Mouse (Mus musculus) cerebellum, adult 11-12 months (tissue): Measurements from ENCODE around the gene Med7.
"Not testable (repeated sequence)": the region's sequence is repeated elsewhere in the genome, so short reads cannot be mapped to it uniquely, and the experiment has no call there.

ENCODE experiments used
- DNase-seq: peaks from one replicate; pipeline ENCODE4 v3.0.0; 2022

Gene Med7

DNA sequence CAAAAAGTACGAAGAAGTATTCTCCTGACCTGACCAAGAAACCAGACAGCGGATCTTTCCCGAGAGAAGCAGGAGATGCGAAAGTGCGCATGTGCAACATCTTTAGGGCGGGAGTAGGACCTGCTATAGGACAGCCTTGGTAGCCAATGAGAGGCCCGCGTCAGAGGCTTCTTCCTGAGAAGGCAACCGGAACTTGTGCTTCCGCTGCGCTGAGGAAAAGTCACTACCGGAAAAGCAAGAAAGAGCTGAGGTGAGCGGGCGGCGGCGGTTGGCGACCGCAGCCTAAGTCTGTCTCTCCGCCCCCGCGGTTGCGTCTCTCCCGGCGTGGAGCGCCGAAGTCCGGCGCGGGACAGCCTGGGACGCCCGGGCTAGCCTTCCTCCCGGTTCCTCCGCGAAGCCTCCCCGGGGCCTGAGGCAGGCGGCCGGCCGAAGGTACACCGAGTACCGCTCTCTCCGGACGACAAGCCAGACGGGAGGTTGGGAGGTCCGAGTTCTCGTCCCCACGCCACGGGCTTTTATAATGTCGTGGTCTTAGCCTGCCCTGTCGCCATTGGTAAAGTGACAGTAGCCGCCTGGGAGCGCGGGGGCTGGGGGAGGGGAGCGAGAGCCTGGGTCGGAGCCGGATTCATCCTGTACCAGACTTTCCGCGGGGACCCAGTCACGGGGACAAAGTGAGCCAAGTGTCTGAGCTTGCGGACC, at the start of gene Med7:
TSS of gene Med7 (plus strand) at position 166 of the 699 bp plus-strand sequence.
- DNase-seq, result peak; percentile 96

DNA sequence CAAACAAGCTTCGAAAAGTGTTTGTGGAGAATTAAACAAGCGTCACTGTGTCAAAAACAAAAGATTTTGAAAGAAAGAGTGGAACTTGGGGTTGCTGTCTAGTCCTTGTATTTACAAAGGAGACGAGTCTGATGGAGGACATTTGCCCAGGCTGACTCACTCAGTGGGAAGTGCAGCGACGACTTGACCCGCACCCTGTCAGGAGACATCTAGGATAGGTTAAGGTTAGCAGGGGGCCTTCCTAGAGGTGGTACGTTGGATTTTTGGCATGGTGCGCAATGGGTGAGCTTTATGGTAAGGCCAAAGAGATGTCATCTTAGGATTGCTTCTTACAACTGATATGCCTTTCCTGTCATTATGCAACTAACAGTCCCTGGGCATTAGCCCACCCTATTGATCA, 49.7 kb upstream of the Med7 start:
- no peak for DNase-seq

GRCm38 (mm10) chr11:46388438-46388837, 48.3 kb upstream of the Med7 start:
- no peak for DNase-seq

DNA sequence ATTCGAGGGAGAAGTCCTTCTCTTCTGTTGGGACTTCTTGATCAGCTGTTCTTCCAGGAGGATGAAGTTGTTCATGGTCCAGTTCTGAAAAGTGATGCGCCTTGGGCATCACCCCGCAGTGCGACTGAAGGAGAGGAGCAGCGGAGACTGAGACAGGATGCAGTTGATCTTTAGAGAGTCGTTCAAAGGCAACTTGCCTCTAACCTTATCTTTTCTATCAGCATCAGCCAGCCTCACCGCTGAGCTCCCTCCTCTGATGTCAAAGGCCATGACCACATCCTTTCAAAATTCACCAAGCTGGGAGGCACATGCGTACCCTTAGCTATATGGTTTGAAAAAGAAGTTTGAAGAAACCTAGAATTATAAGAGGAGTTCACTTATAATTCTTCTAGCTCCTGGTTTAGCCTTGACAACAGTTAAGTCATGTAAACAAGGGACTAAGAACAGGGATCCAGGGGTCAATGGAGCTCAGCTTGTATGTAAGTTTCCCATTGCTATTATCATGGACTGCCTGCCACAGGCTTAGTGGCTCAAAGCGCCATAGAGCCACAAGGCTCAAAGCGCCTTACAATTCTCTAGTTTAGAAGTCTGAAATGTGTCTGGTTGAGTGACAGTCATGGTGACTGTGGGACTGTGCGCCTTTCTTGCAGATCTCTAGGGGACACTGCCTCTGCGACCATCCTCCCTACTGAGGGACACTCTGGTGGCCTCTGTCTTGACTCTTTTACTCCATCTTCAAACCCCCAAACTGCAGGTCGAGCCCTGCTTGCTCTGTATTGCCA, 47.2 kb upstream of the Med7 start, which contains the start of gene Itk:
TSS of gene Itk (minus strand) at position 180 of the 782 bp plus-strand sequence.
- no peak for DNase-seq

DNA sequence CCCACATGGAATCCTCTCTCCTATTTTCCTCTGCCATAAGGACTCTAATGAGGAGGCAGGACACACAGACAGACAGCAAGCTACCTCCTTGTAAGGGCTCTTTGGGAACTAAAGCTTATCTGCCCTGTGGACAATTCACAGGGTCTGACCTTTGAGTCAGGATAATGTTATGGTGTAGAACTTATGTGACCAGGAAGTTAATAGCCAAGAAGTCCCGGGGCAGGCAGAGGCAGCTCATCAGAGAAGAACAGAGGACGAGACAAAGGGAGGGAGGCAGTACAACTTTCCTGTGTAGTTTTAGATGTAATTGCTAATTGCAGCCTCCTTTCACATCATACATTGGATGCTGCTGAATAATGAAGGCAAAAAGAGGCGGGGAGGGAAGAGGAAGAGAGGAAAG, 46.1 kb upstream of the Med7 start:
- no peak for DNase-seq

GRCm38 (mm10) chr11:46392890-46393289, 43.8 kb upstream of the Med7 start:
- DNase-seq, result no peak

DNA sequence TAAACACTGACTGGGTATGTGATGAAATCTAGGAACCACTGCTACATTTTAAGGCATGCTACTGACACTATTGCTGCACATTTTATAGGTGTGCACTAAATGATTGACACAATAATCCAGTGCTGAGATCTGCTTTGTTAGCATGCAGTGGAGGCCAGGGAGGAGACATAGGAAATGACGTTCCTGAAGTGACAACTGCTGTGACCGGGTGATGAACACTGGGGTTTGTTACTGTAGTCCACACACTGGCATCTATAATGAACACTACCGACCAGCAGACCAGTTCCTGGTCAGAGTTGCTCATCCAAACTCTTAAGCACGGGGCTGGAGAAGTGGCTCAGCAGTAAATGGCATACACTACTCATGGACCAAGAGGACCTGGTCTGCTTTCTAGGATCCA, 43.3 kb upstream of the Med7 start:
- no peak for DNase-seq

DNA sequence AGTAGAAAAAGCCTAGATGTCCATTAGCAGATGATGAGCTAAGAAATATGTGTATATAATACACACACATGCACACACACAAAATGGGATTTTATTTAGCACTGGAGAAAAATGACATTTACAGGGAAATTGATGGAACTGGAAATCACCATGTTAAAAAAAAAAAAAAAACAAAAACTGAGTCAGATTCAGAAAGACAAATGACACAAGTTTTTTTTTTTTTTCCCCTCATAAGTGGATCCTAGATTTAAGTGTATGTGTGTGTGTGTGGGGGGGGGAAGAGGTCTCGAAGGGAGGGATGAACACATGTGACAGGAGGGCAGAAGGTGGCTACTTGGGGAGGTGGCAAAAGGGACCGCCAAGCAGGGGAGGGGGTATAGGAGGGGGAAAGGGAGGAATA, 41.6 kb upstream of the Med7 start:
- no peak for DNase-seq

- DNase-seq, result no peak
Measured at GRCm38 (mm10) chr11:46395698-46396097, 41.0 kb upstream of the Med7 start.

DNA sequence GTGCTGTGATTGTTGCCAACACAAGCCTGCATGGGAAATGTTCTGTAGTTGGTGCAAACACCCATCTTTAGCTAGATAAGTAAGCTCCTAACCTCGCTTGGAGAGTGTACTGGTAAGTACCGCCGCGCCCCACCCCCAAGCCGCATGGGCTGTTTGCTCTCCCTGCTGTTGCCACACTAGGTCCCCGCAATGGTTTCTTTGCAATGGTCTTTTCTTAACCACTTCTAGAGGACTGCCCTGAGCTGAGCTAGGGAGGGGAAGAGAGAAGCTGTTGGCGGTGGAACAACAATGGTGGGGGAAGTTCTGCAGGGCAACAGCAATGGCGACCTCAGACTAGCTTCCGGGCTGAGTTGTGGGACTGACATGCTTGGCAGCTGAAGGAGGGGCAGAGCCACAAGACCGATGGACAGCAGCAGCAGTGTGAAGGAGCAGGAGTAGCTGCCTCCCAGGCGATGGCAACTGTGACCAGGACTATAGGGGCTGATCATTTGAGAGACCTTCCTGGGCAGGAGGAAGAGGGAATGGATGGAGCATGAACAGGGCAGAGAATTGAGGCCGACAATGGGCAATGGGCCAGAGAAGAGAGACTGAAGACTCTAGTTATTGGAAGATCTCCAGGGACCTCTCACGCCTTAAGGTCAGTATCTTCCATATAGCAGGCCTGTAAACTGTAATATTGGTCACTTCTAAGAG, 40.4 kb upstream of the Med7 start, which contains the start of gene Fam71b:
TSS of gene Fam71b (plus strand) at position 393 of the 693 bp plus-strand sequence.
- DNase-seq, result no peak

- DNase-seq, result no peak
Measured at GRCm38 (mm10) chr11:46396860-46397179, 39.9 kb upstream of the Med7 start.

- no peak for DNase-seq
Measured at GRCm38 (mm10) chr11:46397900-46398299, 38.8 kb upstream of the Med7 start.

- DNase-seq, result no peak
Measured at GRCm38 (mm10) chr11:46398473-46398872, 38.3 kb upstream of the Med7 start.

GRCm38 (mm10) chr11:46398933-46399383, 37.8 kb upstream of the Med7 start:
- no peak for DNase-seq

DNA sequence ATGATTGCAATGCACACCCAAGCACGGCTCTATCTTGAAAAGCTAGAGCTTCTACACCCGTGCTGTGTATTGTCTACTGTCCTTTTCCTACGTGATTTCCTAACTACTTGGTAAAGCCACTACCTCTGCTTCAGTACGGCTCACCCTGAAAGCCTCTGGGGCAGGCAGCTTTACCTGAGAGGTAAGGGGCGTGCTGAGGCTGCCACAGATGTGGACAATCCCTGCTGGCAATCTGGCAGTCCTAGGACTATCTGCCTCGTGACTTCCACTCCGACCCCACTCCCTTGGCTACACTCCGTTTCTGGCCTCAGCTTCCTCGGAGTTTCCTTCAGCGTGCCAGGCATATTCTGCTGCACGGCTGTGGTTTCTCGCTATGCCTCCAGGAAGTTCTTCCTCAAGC, 35.2 kb upstream of the Med7 start:
- DNase-seq, result no peak

DNA sequence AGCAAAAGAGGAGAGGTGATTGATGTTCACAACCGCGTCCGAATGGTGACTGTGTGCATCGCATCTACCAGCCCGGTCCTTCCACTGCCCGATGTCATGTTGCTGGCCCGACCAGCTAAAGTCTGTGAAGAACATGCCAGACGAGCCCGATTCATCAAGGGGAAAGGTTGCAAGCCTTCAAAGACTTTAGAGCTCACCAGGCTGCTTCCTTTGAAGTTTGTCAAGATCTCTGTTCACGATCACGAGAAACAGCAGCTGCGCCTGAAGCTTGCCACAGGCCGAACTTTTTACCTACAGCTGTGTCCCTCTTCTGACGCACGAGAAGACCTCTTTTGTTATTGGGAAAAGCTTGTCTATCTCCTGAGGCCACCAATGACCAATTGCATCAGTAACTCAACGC, 31.7 kb upstream of the Med7 start:
- DNase-seq, result no peak

- DNase-seq, result peak; percentile 44
Measured at GRCm38 (mm10) chr11:46406721-46407120, 30.0 kb upstream of the Med7 start.

GRCm38 (mm10) chr11:46410018-46410563, 26.6 kb upstream of the Med7 start:
- DNase-seq, result no peak

- DNase-seq, result no peak
Measured at GRCm38 (mm10) chr11:46418438-46418837, 18.3 kb upstream of the Med7 start.

GRCm38 (mm10) chr11:46418860-46419259, 17.9 kb upstream of the Med7 start:
- no peak for DNase-seq

DNA sequence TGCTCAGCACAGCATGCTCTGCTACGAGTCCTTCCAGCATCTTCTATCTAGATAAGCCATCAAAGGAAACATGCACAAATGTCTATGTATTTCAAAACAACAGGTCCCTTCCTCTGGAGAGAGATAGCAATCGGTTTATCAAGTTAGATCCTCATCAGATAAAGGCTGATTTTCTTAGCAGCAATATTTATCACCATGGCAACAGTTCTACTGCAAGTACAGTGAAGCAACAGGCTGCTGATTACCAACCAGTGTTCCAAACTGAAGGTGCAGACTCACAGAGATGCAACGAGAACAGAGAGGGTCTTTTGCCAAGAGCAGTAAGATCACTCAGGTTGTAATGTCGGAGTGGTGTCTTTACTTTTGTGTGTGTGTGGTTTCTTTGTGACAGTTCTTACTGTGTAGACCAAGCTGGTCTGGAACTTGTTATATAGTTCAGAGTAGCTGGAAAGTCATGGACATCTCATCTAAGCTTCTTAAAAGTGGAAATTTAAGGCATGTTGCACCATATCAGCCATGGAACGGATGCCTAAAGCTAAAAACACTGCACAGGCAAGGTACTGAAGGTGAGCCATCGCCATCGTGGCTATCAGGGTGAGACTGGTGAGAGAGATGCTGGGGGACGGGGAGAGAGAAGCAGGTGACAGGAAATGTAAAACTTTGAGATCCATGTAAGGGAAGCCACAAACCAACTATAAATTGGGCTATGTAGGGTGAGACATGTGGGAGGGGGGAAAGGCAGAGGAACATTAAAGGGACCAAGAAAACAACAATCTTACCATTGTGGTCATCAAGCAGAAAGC, 15.4 kb upstream of the Med7 start:
- no peak for DNase-seq

DNA sequence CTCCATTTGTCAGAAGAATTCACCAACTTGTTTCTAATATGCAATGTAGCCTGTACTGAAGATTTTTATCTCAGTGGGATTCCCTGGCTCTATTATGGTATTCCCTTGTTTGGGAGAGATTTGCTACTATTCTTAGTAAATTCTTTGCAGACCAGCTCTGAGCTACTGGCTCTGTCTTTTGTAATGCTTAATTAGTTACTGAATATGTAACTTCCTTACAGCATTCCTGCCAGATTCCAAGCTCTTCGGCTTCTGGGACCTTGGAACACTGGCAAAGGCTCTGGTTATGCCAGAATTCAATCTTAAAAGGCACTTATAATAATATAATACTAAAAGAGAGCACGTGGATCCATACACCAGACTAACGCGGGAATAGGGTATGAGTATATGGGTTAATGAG, 8.6 kb upstream of the Med7 start:
- not testable (repeated sequence) for DNase-seq

GRCm38 (mm10) chr11:46430123-46430522, 6.6 kb upstream of the Med7 start:
- no peak for DNase-seq
